Mouse (Mus musculus): ENCODE data around the gene Lrrc56. TPM values are rescaled to one million over a fixed set of nuclear protein-coding genes. Genes with fewer than 3 reads are reported as not detected.
A peak's percentile ranks its signal among the peaks of the same experiment; 100 is the strongest.

Lrrc56 gene
- total and polyA plus RNA-seq, 3 experiments = 0.46 to 1.4 (median 0.93) TPM

DNA sequence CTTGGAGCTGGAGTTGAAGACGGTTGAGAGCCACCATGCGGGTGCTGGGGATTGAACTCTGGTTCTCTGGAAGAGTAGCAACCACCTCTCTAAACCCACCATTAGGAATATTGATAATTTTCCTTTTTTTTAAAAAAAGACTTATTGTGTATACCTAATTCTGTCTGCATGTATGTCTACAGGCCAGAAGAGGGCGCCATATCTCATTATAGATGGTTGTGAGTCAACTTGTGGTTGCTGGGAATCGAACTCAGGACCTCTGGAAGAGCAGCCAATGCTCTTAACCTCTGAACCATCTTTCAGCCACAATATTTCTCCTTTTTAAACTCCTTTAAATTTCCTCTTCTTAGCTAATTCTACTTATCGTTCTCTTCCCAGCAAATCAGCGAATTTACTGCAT is 32.6 kb downstream of the Lrrc56 start:
- Histone ChIP-seq H3K9ac (ENCODE audit: insufficient read depth, low read depth) (no peak overlapping the region), H3K4me1 (ENCODE audit: control insufficient read depth in 1 of 2, insufficient read depth in 2 of 2) (peaks cover 12 to 41% of the 10 kb centered on the region in 2 experiments), H3K4me2 (ENCODE audit: insufficient read depth, low read depth, poor library complexity, severe bottlenecking) (no peak overlapping the region), H3K36me3 (replicated peaks in 1 of 2; ENCODE audit: control insufficient read depth in 1 of 2, insufficient read depth in 1 of 2, low read length in 1 of 2) (peaks cover 8 to 14% of the 10 kb centered on the region in 2 experiments), H3K9me3 (replicated peaks; ENCODE audit: low read length) (peaks cover 7% of the 10 kb centered on the region), H3K27me3 (replicated peaks) (peaks cover 22% of the 10 kb centered on the region), H3K79me2 (replicated peaks; ENCODE audit: control insufficient read depth, extremely low read depth, insufficient read depth, poor library complexity, severe bottlenecking) (peaks cover 29% of the 10 kb centered on the region), H3K27ac (ENCODE audit: insufficient read depth, low read depth) (no peak overlapping the region), H3K4me3 (replicated peaks in 1 of 3; ENCODE audit: low read depth in 2 of 3, low read length in 2 of 3, poor library complexity in 1 of 3) (no peak overlapping the region)
- TF ChIP-seq MAX (IDR thresholded peaks at IDR 0.05; ENCODE audit: low read length) (no peak), TBP (conservative IDR thresholded peaks at IDR 0.05; ENCODE audit: low read depth, low read length) (no peak), UBTF (IDR thresholded peaks at IDR 0.05; ENCODE audit: low read depth, low read length) (no peak)
- dilution Hi-C loops (cut with MboI; ENCODE audit: extremely low pct_ligation_motif_present, extremely low pct_unique_long_range_greater_than_20kb, low sequenced_read_pairs) = no loop called here
- no peak for DNase-seq (ENCODE audit: extremely low read depth)
- in situ Hi-C loops (cut with MboI; ENCODE audit: low pct_ligation_motif_present, low pct_unique_long_range_greater_than_20kb, low sequenced_read_pairs) = no loop called here

GRCm38 (mm10) chr7:141227796-141228195 is 33.8 kb downstream of the Lrrc56 start:
- peaks cover 18% of the 10 kb centered on the region for H3K27me3 ChIP-seq (replicated peaks)
- H3K4me1 ChIP-seq (ENCODE audit: control insufficient read depth in 1 of 2, insufficient read depth in 2 of 2) = peaks cover 5 to 35% of the 10 kb centered on the region in 2 experiments
- no peak overlapping the region for H3K4me2 ChIP-seq (ENCODE audit: insufficient read depth, low read depth, poor library complexity, severe bottlenecking)
- peaks cover 40% of the 10 kb centered on the region for H3K79me2 ChIP-seq (replicated peaks; ENCODE audit: control insufficient read depth, extremely low read depth, insufficient read depth, poor library complexity, severe bottlenecking)
- in situ Hi-C loops (cut with MboI; ENCODE audit: low pct_ligation_motif_present, low pct_unique_long_range_greater_than_20kb, low sequenced_read_pairs) = no loop called here
- dilution Hi-C loops (cut with MboI; ENCODE audit: extremely low pct_ligation_motif_present, extremely low pct_unique_long_range_greater_than_20kb, low sequenced_read_pairs) = no loop called here
- TF ChIP-seq RCOR1 (conservative IDR thresholded peaks at IDR 0.05; ENCODE audit: low read depth, low read length) (0 out of 2 replicates have a peak, but pooled peaks have one; percentile 2), NELFE (IDR thresholded peaks at IDR 0.05; ENCODE audit: low read depth, low read length) (no peak)
- peaks cover 7% of the 10 kb centered on the region for H3K9me3 ChIP-seq (replicated peaks; ENCODE audit: low read length)
- no peak for DNase-seq (ENCODE audit: extremely low read depth)
- H3K4me3 ChIP-seq (replicated peaks in 1 of 3; ENCODE audit: low read depth in 2 of 3, low read length in 2 of 3, poor library complexity in 1 of 3) = no peak overlapping the region
- peaks cover 19 to 26% of the 10 kb centered on the region in 2 experiments for H3K36me3 ChIP-seq (replicated peaks in 1 of 2; ENCODE audit: control insufficient read depth in 1 of 2, insufficient read depth in 1 of 2, low read length in 1 of 2)
- no peak overlapping the region for H3K27ac ChIP-seq (ENCODE audit: insufficient read depth, low read depth)
- no peak overlapping the region for H3K9ac ChIP-seq (ENCODE audit: insufficient read depth, low read depth)

- peak; percentile 81 for DNase-seq (ENCODE audit: extremely low read depth)
- Histone ChIP-seq H3K27me3 (replicated peaks) (peaks cover 14% of the 10 kb centered on the region), H3K9me3 (replicated peaks; ENCODE audit: low read length) (peaks cover 7% of the 10 kb centered on the region), H3K4me3 (replicated peaks in 1 of 3; ENCODE audit: low read depth in 2 of 3, low read length in 2 of 3, poor library complexity in 1 of 3) (peak within 1 kb of the TSS; percentile 88 to 100 (median 99)), H3K27ac (ENCODE audit: insufficient read depth, low read depth) (peak within 1 kb of the TSS; percentile 84), H3K4me2 (ENCODE audit: insufficient read depth, low read depth, poor library complexity, severe bottlenecking) (peak within 1 kb of the TSS; percentile 96), H3K9ac (ENCODE audit: insufficient read depth, low read depth) (peak within 1 kb of the TSS; percentile 95), H3K36me3 (replicated peaks in 1 of 2; ENCODE audit: control insufficient read depth in 1 of 2, insufficient read depth in 1 of 2, low read length in 1 of 2) (peaks cover 25 to 33% of the 10 kb centered on the region in 2 experiments), H3K79me2 (replicated peaks; ENCODE audit: control insufficient read depth, extremely low read depth, insufficient read depth, poor library complexity, severe bottlenecking) (peaks cover 42% of the 10 kb centered on the region), H3K4me1 (ENCODE audit: control insufficient read depth in 1 of 2, insufficient read depth in 2 of 2) (peaks cover 4 to 30% of the 10 kb centered on the region in 2 experiments; a peak in 3 of 4 replicates)
- in situ Hi-C loops (cut with MboI; ENCODE audit: low pct_ligation_motif_present, low pct_unique_long_range_greater_than_20kb, low sequenced_read_pairs) (no loop called here), dilution Hi-C loops (cut with MboI; ENCODE audit: extremely low pct_ligation_motif_present, extremely low pct_unique_long_range_greater_than_20kb, low sequenced_read_pairs) (no loop called here)
- TF ChIP-seq USF2 (conservative IDR thresholded peaks at IDR 0.05; ENCODE audit: low read depth, low read length) = no peak
- peak; percentile 42 for TF ChIP-seq MAZ (IDR thresholded peaks at IDR 0.05; ENCODE audit: low read depth, low read length)
- no peak for TF ChIP-seq MXI1 (IDR thresholded peaks at IDR 0.05; ENCODE audit: low read depth, low read length)
- TF ChIP-seq ETS1 (conservative IDR thresholded peaks at IDR 0.05; ENCODE audit: low read depth, low read length) = no peak
- no peak; the same call in 1 of the 2 replicates for TF ChIP-seq MEF2A (IDR thresholded peaks at IDR 0.05; ENCODE audit: borderline replicate concordance, low read depth, low read length)
- TF ChIP-seq TCF12 (IDR thresholded peaks at IDR 0.05; ENCODE audit: low read depth, low read length) = no peak; the same call in 1 of the 2 replicates
- TF ChIP-seq POLR2A (IDR thresholded peaks at IDR 0.05; ENCODE audit: low read depth, low read length) = peak; percentile 88
- no peak for TF ChIP-seq USF1 (IDR thresholded peaks at IDR 0.05; ENCODE audit: low read depth, low read length)
- no peak for TF ChIP-seq ZNF384 (IDR thresholded peaks at IDR 0.05; ENCODE audit: low read depth, low read length)
- no peak for TF ChIP-seq ZKSCAN1 (IDR thresholded peaks at IDR 0.05; ENCODE audit: borderline replicate concordance, low read depth, low read length)
- no peak for TF ChIP-seq TBP (conservative IDR thresholded peaks at IDR 0.05; ENCODE audit: low read depth, low read length)
- peak; percentile 90 for TF ChIP-seq ELF1 (IDR thresholded peaks at IDR 0.05; ENCODE audit: low read depth, low read length)
- no peak for TF ChIP-seq SIN3A (IDR thresholded peaks at IDR 0.05; ENCODE audit: low read length)
- TF ChIP-seq UBTF (IDR thresholded peaks at IDR 0.05; ENCODE audit: low read depth, low read length) = no peak
- TF ChIP-seq ZC3H11A (IDR thresholded peaks at IDR 0.05; ENCODE audit: low read depth, low read length) = no peak
- TF ChIP-seq NELFE (IDR thresholded peaks at IDR 0.05; ENCODE audit: low read depth, low read length) = peak; percentile 75
- TF ChIP-seq NRF1 (IDR thresholded peaks at IDR 0.05; ENCODE audit: low read depth, low read length) = peak; percentile 43
- TF ChIP-seq RAD21 (IDR thresholded peaks at IDR 0.05; ENCODE audit: low read depth, low read length) = peak; percentile 47
- peak; percentile 61 to 90 for TF ChIP-seq CTCF (conservative IDR thresholded peaks at IDR 0.05 in 1 of 2, IDR thresholded peaks at IDR 0.05 in 1 of 2; ENCODE audit: low read depth in 2 of 2, low read length in 2 of 2)
- no peak for TF ChIP-seq PAX5 (IDR thresholded peaks at IDR 0.05; ENCODE audit: low read length)
- peak; percentile 41; the same call in 1 of the 2 replicates for TF ChIP-seq MAX (IDR thresholded peaks at IDR 0.05; ENCODE audit: low read length)
- TF ChIP-seq CHD1 (IDR thresholded peaks at IDR 0.05; ENCODE audit: low read depth, low read length) = peak; percentile 100
These were observed 34.5 kb downstream of the Lrrc56 start, which contains the start of gene Phrf1 for GRCm38 (mm10) chr7:141228279-141229067. Gene Phrf1 (plus strand): TSS chr7:141228784.

All from CH12.LX (cell line).